Mouse (Mus musculus): ENCODE results near the gene Gpr137c. TPM values are rescaled to one million over a fixed set of nuclear protein-coding genes. Genes with fewer than 3 reads are reported as not detected.

The Gpr137c gene
- polyA plus RNA-seq, 1 experiment from 2014 or later, result 1.4 TPM

DNA sequence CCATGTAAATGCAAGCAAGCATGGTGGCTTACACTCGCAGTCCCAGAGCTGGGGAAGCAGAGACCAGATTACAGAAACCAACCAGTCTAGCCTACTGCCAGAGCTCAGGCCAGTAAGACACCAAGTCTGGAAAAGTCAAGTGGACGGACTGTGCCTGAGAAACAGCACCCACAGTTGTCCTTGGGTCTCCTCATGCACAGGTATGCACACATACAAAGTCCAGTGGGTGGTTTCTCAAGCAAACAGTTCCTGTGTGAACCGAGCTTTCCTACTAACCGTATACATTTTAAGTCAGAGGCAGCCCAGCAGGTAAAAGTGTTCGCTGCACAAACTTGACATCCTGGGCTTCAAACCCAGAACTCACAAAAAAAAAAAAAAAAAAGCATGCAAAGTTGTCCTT, 86.3 kb downstream of the Gpr137c start:
- H3K4me1 ChIP-seq, result no peaks in the 10 kb centered on the region
- H3K9ac ChIP-seq, result no peak overlapping the region
- no peak for ATAC-seq (ENCODE audit: borderline replicate concordance, extremely low read depth, low FRiP score, low TSS enrichment)
- H3K27ac ChIP-seq, result no peak overlapping the region
- no peak overlapping the region for H3K4me2 ChIP-seq
- H3K27me3 ChIP-seq, result no peaks in the 10 kb centered on the region
- WGBS, result 93% methylated on average over 5 of the region's 5 CpGs
- peaks cover 16% of the 10 kb centered on the region for H3K36me3 ChIP-seq
- H3K9me3 ChIP-seq, result no peaks in the 10 kb centered on the region
- no peak overlapping the region for H3K4me3 ChIP-seq

GRCm38 (mm10) chr14:45307630-45308328, 88.3 kb downstream of the Gpr137c start:
- Histone ChIP-seq H3K9ac (no peak overlapping the region), H3K4me3 (no peak overlapping the region), H3K9me3 (no peaks in the 10 kb centered on the region), H3K36me3 (peaks cover 7% of the 10 kb centered on the region), H3K4me1 (no peaks in the 10 kb centered on the region), H3K27ac (no peak overlapping the region), H3K4me2 (no peak overlapping the region), H3K27me3 (no peaks in the 10 kb centered on the region)
- 83% methylated on average over 8 of the region's 8 CpGs for WGBS
- ATAC-seq (ENCODE audit: borderline replicate concordance, extremely low read depth, low FRiP score, low TSS enrichment), result no peak

DNA sequence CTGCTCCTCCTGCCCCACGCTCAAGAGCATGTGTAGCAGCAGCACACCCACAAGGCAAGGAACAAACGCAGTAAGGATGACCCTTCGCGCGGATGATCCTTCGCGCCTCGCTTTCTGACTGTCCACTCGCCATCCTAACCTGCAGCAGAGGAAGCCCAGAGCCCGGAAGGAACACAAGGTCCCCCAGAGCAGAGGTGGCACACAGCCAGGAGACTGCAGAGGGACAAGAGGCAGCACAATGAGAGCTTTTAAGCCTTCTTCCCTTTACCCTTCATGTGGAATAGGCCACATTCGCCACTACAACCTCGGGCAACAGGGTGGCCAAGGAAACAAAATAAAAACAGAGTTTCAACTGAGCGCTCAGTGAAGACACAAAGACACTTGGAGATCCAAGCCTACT, 90.1 kb downstream of the Gpr137c start:
- Histone ChIP-seq H3K9ac (no peak overlapping the region), H3K4me1 (no peaks in the 10 kb centered on the region), H3K36me3 (peaks cover 3% of the 10 kb centered on the region; the same call in 1 of the 2 replicates), H3K9me3 (no peaks in the 10 kb centered on the region), H3K27ac (no peak overlapping the region), H3K27me3 (no peaks in the 10 kb centered on the region), H3K4me2 (no peak overlapping the region), H3K4me3 (no peak overlapping the region)
- WGBS, result 83% methylated on average over 13 of the region's 13 CpGs
- no peak for ATAC-seq (ENCODE audit: borderline replicate concordance, extremely low read depth, low FRiP score, low TSS enrichment)

DNA sequence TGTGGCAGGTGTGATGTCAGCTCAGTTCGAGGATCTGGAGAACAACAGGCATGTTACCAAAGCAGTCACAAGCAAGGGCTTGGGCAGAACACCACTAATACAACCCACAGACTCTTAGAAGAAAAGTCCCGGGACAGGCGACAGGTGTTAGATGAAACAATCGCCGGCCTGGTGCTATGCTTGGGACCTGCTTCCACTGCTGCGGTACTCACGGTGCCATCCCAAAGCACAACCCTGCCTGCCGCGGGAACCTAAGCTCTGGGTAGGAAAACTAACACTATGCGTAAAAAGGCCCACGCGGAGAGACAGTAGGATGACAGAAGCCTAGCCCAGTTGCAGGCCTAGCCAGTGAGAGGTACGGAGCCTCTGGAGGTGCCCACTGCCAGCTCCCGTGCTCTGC, 90.6 kb downstream of the Gpr137c start:
- no peak for ATAC-seq (ENCODE audit: borderline replicate concordance, extremely low read depth, low FRiP score, low TSS enrichment)
- H3K4me1 ChIP-seq, result no peaks in the 10 kb centered on the region
- H3K9me3 ChIP-seq, result no peaks in the 10 kb centered on the region
- H3K36me3 ChIP-seq, result no peaks in the 10 kb centered on the region
- no peak overlapping the region for H3K4me3 ChIP-seq
- no peak overlapping the region for H3K4me2 ChIP-seq
- no peaks in the 10 kb centered on the region for H3K27me3 ChIP-seq
- WGBS, result 89% methylated on average over 14 of the region's 14 CpGs
- no peak overlapping the region for H3K27ac ChIP-seq
- no peak overlapping the region for H3K9ac ChIP-seq

DNA sequence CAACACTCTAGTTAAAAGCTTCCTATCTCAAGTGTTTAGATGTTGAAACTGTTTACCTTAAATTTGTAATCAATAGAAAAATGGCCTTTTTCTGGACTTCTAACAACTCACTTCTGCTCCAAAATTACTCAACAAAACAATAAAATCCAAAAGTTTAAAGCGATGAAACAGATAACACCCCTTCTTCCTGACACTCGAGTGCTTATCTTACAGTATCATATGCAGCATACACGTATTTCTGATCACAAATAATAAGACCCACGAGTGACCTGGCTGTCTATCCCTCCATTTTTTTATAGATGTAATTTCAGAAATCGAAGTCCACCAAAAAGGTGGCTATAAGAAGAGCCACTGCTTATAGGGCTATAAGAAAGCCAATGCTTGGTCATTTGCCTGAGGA, 97.4 kb downstream of the Gpr137c start:
- H3K36me3 ChIP-seq, result no peaks in the 10 kb centered on the region
- peak overlapping the region; percentile 81 for H3K4me2 ChIP-seq
- peak overlapping the region; percentile 93; the same call in 1 of the 2 replicates for H3K4me3 ChIP-seq
- H3K9me3 ChIP-seq, result no peaks in the 10 kb centered on the region
- ATAC-seq (ENCODE audit: borderline replicate concordance, extremely low read depth, low FRiP score, low TSS enrichment), result no peak
- peaks cover 17% of the 10 kb centered on the region for H3K4me1 ChIP-seq
- 59% methylated on average over 5 of the region's 5 CpGs for WGBS
- no peak overlapping the region for H3K9ac ChIP-seq
- no peaks in the 10 kb centered on the region for H3K27me3 ChIP-seq
- H3K27ac ChIP-seq, result no peak overlapping the region

DNA sequence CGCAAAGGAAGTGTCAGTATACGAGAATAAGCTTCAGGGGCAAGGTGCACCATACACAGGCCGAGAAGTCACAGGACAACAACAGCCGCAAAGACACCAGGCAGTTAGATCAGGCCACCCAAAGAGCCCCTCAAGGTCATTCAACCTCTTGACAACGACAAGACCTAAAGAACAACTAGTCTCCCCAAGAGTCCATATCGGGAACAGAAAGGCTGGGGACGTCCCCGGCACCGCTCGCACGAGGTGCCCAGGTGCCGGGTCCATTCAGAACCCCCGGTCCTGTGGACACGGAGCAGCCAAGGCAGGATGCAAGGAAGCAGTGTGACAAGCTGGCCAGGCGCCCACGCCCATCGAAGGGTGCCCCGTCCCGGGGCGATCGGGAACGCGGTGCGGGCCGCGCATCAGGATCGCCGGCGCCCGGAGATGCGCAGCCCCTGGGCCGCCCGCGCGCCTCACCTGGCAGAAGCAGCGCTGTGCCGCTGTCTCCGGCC, 98.4 kb downstream of the Gpr137c start:
- peak overlapping the region; percentile 95 for H3K27ac ChIP-seq
- H3K9me3 ChIP-seq, result no peaks in the 10 kb centered on the region
- H3K4me1 ChIP-seq, result peaks cover 17% of the 10 kb centered on the region
- peak; percentile 21; the same call in 1 of the 2 replicates for ATAC-seq (ENCODE audit: borderline replicate concordance, extremely low read depth, low FRiP score, low TSS enrichment)
- no peaks in the 10 kb centered on the region for H3K36me3 ChIP-seq
- H3K4me3 ChIP-seq, result peak overlapping the region; percentile 93
- H3K4me2 ChIP-seq, result peak overlapping the region; percentile 81
- under 1% methylated on average over 30 of the region's 38 CpGs for WGBS
- H3K9ac ChIP-seq, result peak overlapping the region; percentile 81
- H3K27me3 ChIP-seq, result no peaks in the 10 kb centered on the region

DNA sequence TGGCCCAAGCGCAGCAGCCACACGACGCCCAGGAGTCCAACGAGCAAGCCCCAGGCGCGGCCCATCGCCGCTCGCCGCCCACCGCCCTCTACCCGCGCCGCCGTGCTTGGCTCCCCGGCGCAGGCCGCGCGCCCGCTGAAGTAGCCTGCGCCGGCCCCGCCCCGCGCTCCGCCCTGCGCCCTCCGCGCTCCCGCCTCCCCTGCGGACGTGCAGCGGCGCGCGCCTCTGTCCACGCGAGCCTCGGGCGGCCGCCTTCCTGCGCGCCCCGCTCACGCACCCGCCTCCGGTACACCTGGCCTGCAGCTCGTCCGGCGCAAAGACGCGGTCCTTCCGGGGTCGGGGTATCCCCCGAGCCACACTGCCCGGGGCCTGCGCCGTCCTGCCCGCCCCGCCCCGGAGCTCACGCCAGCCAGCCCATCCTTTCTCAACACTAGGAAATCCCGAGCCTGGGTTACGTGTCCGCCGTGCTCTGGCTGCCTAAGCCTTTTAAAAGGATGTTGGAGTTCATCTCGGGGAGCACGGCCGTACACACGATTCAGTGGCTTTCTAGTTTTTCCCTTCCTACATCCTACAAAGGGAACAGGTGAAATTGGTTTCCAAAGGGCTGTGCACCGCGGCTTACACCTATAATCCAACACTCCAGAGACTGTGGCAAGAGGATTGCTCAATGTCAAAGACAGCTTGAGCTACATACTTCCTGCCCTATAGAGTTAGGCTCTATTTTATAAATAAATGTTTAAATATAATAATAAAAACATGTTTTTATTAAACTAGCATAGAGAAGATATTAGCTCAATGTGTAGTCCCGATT, 99.1 kb downstream of the Gpr137c start, which contains the start of gene Ero1l:
Ero1l (minus strand) TSS at position 346 of the 811 bp plus-strand sequence.
- H3K9ac ChIP-seq, result peak within 1 kb of the TSS; percentile 81
- 2% methylated on average over 55 of the region's 74 CpGs for WGBS
- peak within 1 kb of the TSS; percentile 95 for H3K27ac ChIP-seq
- peak within 1 kb of the TSS; percentile 81 for H3K4me2 ChIP-seq
- no peaks in the 10 kb centered on the region for H3K36me3 ChIP-seq
- H3K27me3 ChIP-seq, result no peaks in the 10 kb centered on the region
- H3K9me3 ChIP-seq, result no peaks in the 10 kb centered on the region
- peak within 1 kb of the TSS; percentile 93 for H3K4me3 ChIP-seq
- H3K4me1 ChIP-seq, result peaks cover 17% of the 10 kb centered on the region
- ATAC-seq (ENCODE audit: borderline replicate concordance, extremely low read depth, low FRiP score, low TSS enrichment), result peak; percentile 97

- ATAC-seq (ENCODE audit: borderline replicate concordance, extremely low read depth, low FRiP score, low TSS enrichment), result no peak
- H3K4me3 ChIP-seq, result no peak overlapping the region
- no peak overlapping the region for H3K27ac ChIP-seq
- H3K4me2 ChIP-seq, result peak overlapping the region; percentile 81
- H3K27me3 ChIP-seq, result no peaks in the 10 kb centered on the region
- H3K9ac ChIP-seq, result no peak overlapping the region
- no peaks in the 10 kb centered on the region for H3K36me3 ChIP-seq
- WGBS, result 62% methylated on average over 3 of the region's 3 CpGs
- H3K4me1 ChIP-seq, result peaks cover 17% of the 10 kb centered on the region
- H3K9me3 ChIP-seq, result no peaks in the 10 kb centered on the region
Measured at GRCm38 (mm10) chr14:45319237-45319610, 99.7 kb downstream of the Gpr137c start.

DNA sequence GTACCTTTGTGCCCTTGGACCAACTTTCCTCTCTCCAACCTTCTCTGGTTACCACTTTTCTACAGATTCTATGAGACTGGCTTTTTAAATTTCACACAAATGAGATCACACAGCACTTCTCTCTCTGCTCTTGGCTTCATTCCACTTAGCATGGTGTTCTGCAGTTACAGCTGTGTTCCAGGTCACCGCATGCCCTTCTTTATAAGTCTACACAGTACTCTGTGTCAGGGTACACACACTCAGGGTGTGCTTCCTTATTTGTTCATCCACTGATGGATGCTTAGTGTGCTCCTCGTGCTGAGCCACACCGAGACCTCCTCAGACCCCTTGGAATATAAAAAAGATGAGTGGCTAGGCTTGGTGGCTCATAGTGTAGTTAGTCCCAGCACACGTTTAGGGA, 100.6 kb downstream of the Gpr137c start:
- no peak for ATAC-seq (ENCODE audit: borderline replicate concordance, extremely low read depth, low FRiP score, low TSS enrichment)
- WGBS, result 67% methylated on average over 4 of the region's 4 CpGs

GRCm38 (mm10) chr14:45321067-45321466, 101.5 kb downstream of the Gpr137c start:
- H3K4me2 ChIP-seq, result no peak overlapping the region
- no peak overlapping the region for H3K4me3 ChIP-seq
- peaks cover 9% of the 10 kb centered on the region for H3K4me1 ChIP-seq
- no peak for ATAC-seq (ENCODE audit: borderline replicate concordance, extremely low read depth, low FRiP score, low TSS enrichment)
- WGBS, result 65% methylated on average over 3 of the region's 3 CpGs
- H3K9ac ChIP-seq, result no peak overlapping the region
- no peak overlapping the region for H3K27ac ChIP-seq
- no peaks in the 10 kb centered on the region for H3K36me3 ChIP-seq
- H3K27me3 ChIP-seq, result no peaks in the 10 kb centered on the region
- no peaks in the 10 kb centered on the region for H3K9me3 ChIP-seq

More for the DNA sequence above, 100.6 kb downstream of the Gpr137c start:
- no peak overlapping the region for H3K4me2 ChIP-seq
- H3K27me3 ChIP-seq, result no peaks in the 10 kb centered on the region
- H3K36me3 ChIP-seq, result no peaks in the 10 kb centered on the region
- H3K9me3 ChIP-seq, result no peaks in the 10 kb centered on the region
- no peak overlapping the region for H3K27ac ChIP-seq
- H3K4me1 ChIP-seq, result peaks cover 17% of the 10 kb centered on the region
- H3K4me3 ChIP-seq, result no peak overlapping the region
- no peak overlapping the region for H3K9ac ChIP-seq

- peaks cover 9% of the 10 kb centered on the region for H3K4me1 ChIP-seq
- H3K27ac ChIP-seq, result no peak overlapping the region
- H3K4me3 ChIP-seq, result no peak overlapping the region
- H3K9me3 ChIP-seq, result no peaks in the 10 kb centered on the region
- H3K9ac ChIP-seq, result no peak overlapping the region
- WGBS, result 38% methylated on average over 5 of the region's 5 CpGs
- H3K27me3 ChIP-seq, result no peaks in the 10 kb centered on the region
- no peak overlapping the region for H3K4me2 ChIP-seq
- no peak for ATAC-seq (ENCODE audit: borderline replicate concordance, extremely low read depth, low FRiP score, low TSS enrichment)
- no peaks in the 10 kb centered on the region for H3K36me3 ChIP-seq
Measured at GRCm38 (mm10) chr14:45321622-45322021, 102.1 kb downstream of the Gpr137c start.

- no peak for ATAC-seq (ENCODE audit: borderline replicate concordance, extremely low read depth, low FRiP score, low TSS enrichment)
- Histone ChIP-seq H3K4me2 (no peak overlapping the region), H3K4me1 (peaks cover 5% of the 10 kb centered on the region), H3K4me3 (no peak overlapping the region), H3K36me3 (no peaks in the 10 kb centered on the region), H3K27ac (no peak overlapping the region), H3K9me3 (no peaks in the 10 kb centered on the region), H3K27me3 (no peaks in the 10 kb centered on the region), H3K9ac (no peak overlapping the region)
- 81% methylated on average over 2 of the region's 2 CpGs for WGBS
Measured at GRCm38 (mm10) chr14:45322450-45322849, 102.9 kb downstream of the Gpr137c start.

Measured in lung, embryonic 15.5 days (tissue).